Mouse (Mus musculus) inflammation-experienced regulatory T-cells, adult 16 weeks (primary cell): Measurements from ENCODE around the gene Gm13769. TPM values are rescaled to one million over a fixed set of nuclear protein-coding genes. Genes with fewer than 3 reads are reported as not detected.

Experiments used
- polyA plus RNA-seq: library from polyadenylated mRNA; unstranded; fragments of 100-300 nt; shearing (Covaris generic); gene quantifications from one replicate; pipeline ENCODE4 v1.2.1, GENCODE M21; 2017

The Gm13769 gene
- not detected for polyA plus RNA-seq

GRCm38 (mm10) chr2:90321900-90322299, at the start of gene Gm13769:
Gm13769 (plus strand) TSS chr2:90322200.

GRCm38 (mm10) chr2:90292741-90293140, 29.3 kb upstream of the Gm13769 start, which contains the start of gene Olfr1272:
Olfr1272 (minus strand) TSS chr2:90292841.

Other genes with a start within 250 kb of the Gm13769 start
- not detected for gene Olfr1269, start 200.8 kb upstream of the Gm13769 start, polyA plus RNA-seq
- not detected for gene Olfr32, start 179.9 kb upstream of the Gm13769 start, polyA plus RNA-seq
- not detected for gene Olfr1270, start 169.1 kb upstream of the Gm13769 start, polyA plus RNA-seq
- not detected for gene Olfr1506, start 97.7 kb upstream of the Gm13769 start, polyA plus RNA-seq
- not detected for gene Olfr142, start 64.6 kb upstream of the Gm13769 start, polyA plus RNA-seq
- 0.05 TPM for gene Olfr1271, start 51.2 kb upstream of the Gm13769 start, polyA plus RNA-seq
- gene Olfr1272, start 29.4 kb upstream of the Gm13769 start, polyA plus RNA-seq = not detected
- not detected for gene Olfr1274-ps, start 76.5 kb downstream of the Gm13769 start, polyA plus RNA-seq